Mouse (Mus musculus) cortical plate, adult 2 months (tissue): ENCODE measurements at regions not wholly inside any gene's neighbourhood (a gene's known extent, or its start where the extent isn't known, plus 50 kb on each side); places are given as distances from the start of the nearest gene placed in this dataset.

Source experiments
- CTCF ChIP-seq: fragments of 200-500 bp; IDR thresholded peaks from 2 replicates; pipeline ENCODE4 v1.5.1; 2011; ENCODE audit warnings: mild to moderate bottlenecking, control low read depth, low read length; ENCODE audit not compliant: insufficient read depth; ENCODE audit errors: extremely low read depth
- POLR2A ChIP-seq: fragments of 200-500 bp; IDR thresholded peaks from 2 replicates; pipeline ENCODE4 v1.6.1; 2011; ENCODE audit warnings: mild to moderate bottlenecking, low read length, control low read depth; ENCODE audit not compliant: insufficient read depth; ENCODE audit errors: extremely low read depth

DNA sequence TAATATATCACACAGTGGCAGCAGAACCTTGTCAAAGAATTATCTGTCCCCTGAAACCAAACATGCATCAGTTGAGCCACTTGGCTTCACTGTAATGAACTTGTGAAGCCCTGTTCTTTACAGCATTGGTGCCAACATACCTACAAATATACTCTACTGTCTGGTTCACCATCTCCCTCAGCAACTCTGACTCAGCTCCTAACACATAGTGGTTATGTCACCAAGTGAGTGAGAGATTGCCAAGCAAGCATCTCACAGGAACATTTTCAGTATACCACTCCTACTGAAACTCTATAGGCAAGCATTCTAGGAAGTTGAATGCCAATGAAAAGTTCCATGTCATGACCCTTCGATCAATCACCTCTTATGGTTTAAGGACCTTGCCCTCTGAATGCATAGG is 321.2 kb upstream of the Pabpc6 start:
- TF ChIP-seq POLR2A = no peak
- no peak for TF ChIP-seq CTCF
